Mouse (Mus musculus): ENCODE measurements around the gene Bin2.

The Bin2 gene

GRCm38 (mm10) chr15:100669337-100669736 lies at the start of gene Bin2:
Gene Bin2, minus strand, starts transcription at chr15:100669553.
- no peak for DNase-seq (ENCODE audit: low spot score in 2 of 2)

GRCm38 (mm10) chr15:100718572-100718971 lies 49.2 kb upstream of the Bin2 start:
- DNase-seq (ENCODE audit: low spot score in 2 of 2) = no peak

- DNase-seq (ENCODE audit: low spot score in 2 of 2) = no peak
Observed at GRCm38 (mm10) chr15:100717933-100718332, 48.6 kb upstream of the Bin2 start.

- DNase-seq (ENCODE audit: low spot score in 2 of 2) = no peak
Observed at GRCm38 (mm10) chr15:100715399-100715993, 46.1 kb upstream of the Bin2 start.

- no peak for DNase-seq (ENCODE audit: low spot score in 2 of 2)
Observed at GRCm38 (mm10) chr15:100714470-100714869, 45.1 kb upstream of the Bin2 start.

- no peak for DNase-seq (ENCODE audit: low spot score in 2 of 2)
Observed at GRCm38 (mm10) chr15:100710838-100711237, 41.5 kb upstream of the Bin2 start.

GRCm38 (mm10) chr15:100708433-100709078 lies 39.2 kb upstream of the Bin2 start:
- DNase-seq (ENCODE audit: low spot score in 2 of 2) = no peak

GRCm38 (mm10) chr15:100706226-100706625 lies 36.9 kb upstream of the Bin2 start:
- no peak for DNase-seq (ENCODE audit: low spot score in 2 of 2)

- no peak for DNase-seq (ENCODE audit: low spot score in 2 of 2)
Observed at GRCm38 (mm10) chr15:100705376-100705775, 36.0 kb upstream of the Bin2 start.

GRCm38 (mm10) chr15:100703913-100704312 lies 34.6 kb upstream of the Bin2 start:
- no peak for DNase-seq (ENCODE audit: low spot score in 2 of 2)

- no peak for DNase-seq (ENCODE audit: low spot score in 2 of 2)
Observed at GRCm38 (mm10) chr15:100701856-100702255, 32.5 kb upstream of the Bin2 start.

GRCm38 (mm10) chr15:100701108-100701507 lies 31.8 kb upstream of the Bin2 start:
- no peak for DNase-seq (ENCODE audit: low spot score in 2 of 2)

- DNase-seq (ENCODE audit: low spot score in 2 of 2) = no peak
Observed at GRCm38 (mm10) chr15:100700424-100700823, 31.1 kb upstream of the Bin2 start.

- no peak for DNase-seq (ENCODE audit: low spot score in 2 of 2)
Observed at GRCm38 (mm10) chr15:100699386-100699785, 30.0 kb upstream of the Bin2 start.

- DNase-seq (ENCODE audit: low spot score in 2 of 2) = no peak
Observed at GRCm38 (mm10) chr15:100698078-100698477, 28.7 kb upstream of the Bin2 start.

- no peak for DNase-seq (ENCODE audit: low spot score in 2 of 2)
Observed at GRCm38 (mm10) chr15:100694406-100694805, 25.1 kb upstream of the Bin2 start.

GRCm38 (mm10) chr15:100691990-100692389 lies 22.6 kb upstream of the Bin2 start:
- no peak for DNase-seq (ENCODE audit: low spot score in 2 of 2)

GRCm38 (mm10) chr15:100687430-100687971 lies 18.1 kb upstream of the Bin2 start, which contains the start of gene Cela1:
Gene Cela1, minus strand, starts transcription at chr15:100687921.
- no peak for DNase-seq (ENCODE audit: low spot score in 2 of 2)

- no peak for DNase-seq (ENCODE audit: low spot score in 2 of 2)
Observed at GRCm38 (mm10) chr15:100686989-100687388, 17.6 kb upstream of the Bin2 start.

GRCm38 (mm10) chr15:100686434-100686833 lies 17.1 kb upstream of the Bin2 start:
- DNase-seq (ENCODE audit: low spot score in 2 of 2) = no peak

- no peak for DNase-seq (ENCODE audit: low spot score in 2 of 2)
Observed at GRCm38 (mm10) chr15:100685849-100686248, 16.5 kb upstream of the Bin2 start.

GRCm38 (mm10) chr15:100685255-100685654 lies 15.9 kb upstream of the Bin2 start:
- DNase-seq (ENCODE audit: low spot score in 2 of 2) = no peak

GRCm38 (mm10) chr15:100684450-100684849 lies 15.1 kb upstream of the Bin2 start:
- DNase-seq (ENCODE audit: low spot score in 2 of 2) = no peak

Data from urinary bladder, postnatal 4 days (tissue).